Mouse (Mus musculus) limb, embryonic 14.5 days (tissue): Measurements from ENCODE around the gene Pomp. TPM values are rescaled to one million over a fixed set of nuclear protein-coding genes. Genes with fewer than 3 reads are reported as not detected.

ENCODE experiments used
- ATAC-seq: fragments of 200-750 bp; cut with Nextera tagmentation; 2 replicates; pipeline ENCODE4 v1.8.0; 2017; ENCODE audit warnings: low read depth, moderate number of reproducible peaks, moderate TSS enrichment; ENCODE audit not compliant: low FRiP score
- DNase-seq: peaks from one replicate; pipeline ENCODE4 v3.0.0-alpha.2; 2015; ENCODE audit warnings: low spot score
- H3K27ac ChIP-seq: fragments of 300-500 bp; sonication (generic); replicated peaks from 2 replicates; pipeline ENCODE4 v1.5.1; 2014; ENCODE audit warnings: low read depth, mild to moderate bottlenecking, low read length, moderate library complexity, mixed read lengths
- H3K27me3 ChIP-seq: fragments of 300-500 bp; sonication (generic); 2 replicates; pipeline ENCODE4 v1.6.1; 2014; ENCODE audit warnings: low read length, mixed read lengths; ENCODE audit not compliant: control insufficient read depth, insufficient read depth
- H3K36me3 ChIP-seq: fragments of 300-500 bp; sonication (generic); 2 replicates; pipeline ENCODE4 v1.6.1; 2014; ENCODE audit warnings: mild to moderate bottlenecking, low read length, moderate library complexity, mixed read lengths; ENCODE audit not compliant: control insufficient read depth, insufficient read depth
- H3K4me1 ChIP-seq: fragments of 300-500 bp; sonication (generic); 2 replicates; pipeline ENCODE4 v1.6.1; 2014; ENCODE audit warnings: antibody characterized with exemption, low read length, mixed read lengths; ENCODE audit not compliant: control insufficient read depth, insufficient read depth
- H3K4me2 ChIP-seq: fragments of 300-500 bp; sonication (generic); replicated peaks from 2 replicates; pipeline ENCODE4 v1.6.1; 2014; ENCODE audit warnings: low read depth, mild to moderate bottlenecking, low read length, moderate library complexity; ENCODE audit not compliant: severe bottlenecking
- H3K4me3 ChIP-seq: fragments of 300-500 bp; sonication (generic); replicated peaks from 2 replicates; pipeline ENCODE4 v1.5.1; 2014; ENCODE audit warnings: low read length
- H3K9ac ChIP-seq: fragments of 300-500 bp; sonication (generic); 2 replicates; pipeline ENCODE4 v1.6.1; 2014; ENCODE audit warnings: mild to moderate bottlenecking, low read depth, low read length, moderate library complexity; ENCODE audit not compliant: severe bottlenecking
- H3K9me3 ChIP-seq: fragments of 300-500 bp; sonication (generic); 2 replicates; pipeline ENCODE4 v1.6.1; 2016; ENCODE audit warnings: low read length; ENCODE audit not compliant: control insufficient read depth
- POLR2A ChIP-seq: fragments of 200-500 bp; IDR thresholded peaks from 2 replicates; pipeline ENCODE4 v1.8.0; 2012; ENCODE audit warnings: inconsistent platforms, mild to moderate bottlenecking, moderate library complexity, borderline replicate concordance; ENCODE audit not compliant: insufficient read depth, insufficient read length; ENCODE audit errors: extremely low read depth
- WGBS: fragments of 180-500 bp; shearing (Covaris S2); extraction: QIAGEN DNeasy Blood & Tissue Kit; methylation state at CpG from one replicate; pipeline ENCODE4 v1.1.7; 2014; 5-methylcytosine and 5-hydroxymethylcytosine counted together
- polyA plus RNA-seq, 2 experiments: library from polyadenylated mRNA; depleted of rRNA in 1 of 2; stranded (reverse) in 1 of 2; unstranded in 1 of 2; fragments of >200 nt; fragmentation: Nextera tagmentation in 1 of 2; extraction: Ambion mirVana in 1 of 2; gene quantifications; 2 replicates each; pipeline versions ENCODE4 v1.2.1 to v1.2.3; 2012 to 2014

Pomp gene
- 189 and 270 TPM in 2 replicates for polyA plus RNA-seq (2012; rRNA removed)
- 463 and 484 TPM in 2 replicates for polyA plus RNA-seq (2014; fragmentation: Nextera tagmentation; extraction: Ambion mirVana)

GRCm38 (mm10) chr5:147860449-147861261, at the start of gene Pomp:
Gene Pomp (plus strand): TSS chr5:147860461.
- Histone ChIP-seq H3K4me1 (peaks cover 11% of the 10 kb centered on the region; the same call in 1 of the 2 replicates), H3K9ac (peak within 1 kb of the TSS; percentile 89), H3K27ac (peak within 1 kb of the TSS; percentile 67), H3K4me3 (peak within 1 kb of the TSS; percentile 94), H3K27me3 (no peaks in the 10 kb centered on the region), H3K9me3 (no peaks in the 10 kb centered on the region), H3K36me3 (peaks cover 29% of the 10 kb centered on the region), H3K4me2 (peak within 1 kb of the TSS; percentile 87)
- 2% methylated on average over 51 of the region's 68 CpGs for WGBS
- TF ChIP-seq POLR2A, result peak; percentile 99
- peak; percentile 95 for ATAC-seq
- DNase-seq, result peak; percentile 89

- Histone ChIP-seq H3K9ac (no peak overlapping the region), H3K4me1 (no peaks in the 10 kb centered on the region), H3K27ac (no peak overlapping the region), H3K36me3 (no peaks in the 10 kb centered on the region), H3K9me3 (no peaks in the 10 kb centered on the region), H3K4me3 (no peak overlapping the region), H3K4me2 (no peak overlapping the region), H3K27me3 (no peaks in the 10 kb centered on the region)
- 84% methylated on average over 13 of the region's 13 CpGs for WGBS
- ATAC-seq, result no peak
- no peak for TF ChIP-seq POLR2A
- DNase-seq, result no peak
Observed at GRCm38 (mm10) chr5:147812255-147813040, 47.8 kb upstream of the Pomp start.

- H3K36me3 ChIP-seq, result no peaks in the 10 kb centered on the region
- no peak for TF ChIP-seq POLR2A
- ATAC-seq (no peak), DNase-seq (no peak)
- H3K27me3 ChIP-seq, result no peaks in the 10 kb centered on the region
- H3K4me2 ChIP-seq, result no peak overlapping the region
- no peak overlapping the region for H3K4me3 ChIP-seq
- 80% methylated on average over 13 of the region's 13 CpGs for WGBS
- no peak overlapping the region for H3K9ac ChIP-seq
- no peak overlapping the region for H3K27ac ChIP-seq
- H3K4me1 ChIP-seq, result no peaks in the 10 kb centered on the region
- H3K9me3 ChIP-seq, result no peaks in the 10 kb centered on the region; the same call in 1 of the 2 replicates
Observed at GRCm38 (mm10) chr5:147814971-147815370, 45.3 kb upstream of the Pomp start.

- no peak overlapping the region for H3K9ac ChIP-seq
Observed at GRCm38 (mm10) chr5:147815592-147815991, 44.7 kb upstream of the Pomp start.

GRCm38 (mm10) chr5:147816465-147816864, 43.8 kb upstream of the Pomp start:
- Histone ChIP-seq H3K36me3 (no peaks in the 10 kb centered on the region), H3K27me3 (no peaks in the 10 kb centered on the region), H3K9me3 (no peaks in the 10 kb centered on the region; the same call in 1 of the 2 replicates), H3K4me1 (no peaks in the 10 kb centered on the region), H3K4me3 (no peak overlapping the region), H3K4me2 (no peak overlapping the region), H3K27ac (no peak overlapping the region), H3K9ac (no peak overlapping the region)
- 63% methylated on average over 4 of the region's 4 CpGs for WGBS
- ATAC-seq, result no peak
- no peak for DNase-seq
- no peak for TF ChIP-seq POLR2A

More at GRCm38 (mm10) chr5:147815592-147815991, 44.7 kb upstream of the Pomp start:
- H3K27me3 ChIP-seq, result no peaks in the 10 kb centered on the region
- H3K27ac ChIP-seq, result no peak overlapping the region
- H3K4me1 ChIP-seq, result no peaks in the 10 kb centered on the region
- H3K4me3 ChIP-seq, result no peak overlapping the region
- ATAC-seq, result no peak
- TF ChIP-seq POLR2A, result no peak
- H3K9me3 ChIP-seq, result no peaks in the 10 kb centered on the region; the same call in 1 of the 2 replicates
- 86% methylated on average over 8 of the region's 8 CpGs for WGBS
- no peak overlapping the region for H3K4me2 ChIP-seq
- no peaks in the 10 kb centered on the region for H3K36me3 ChIP-seq
- no peak for DNase-seq
